Mouse (Mus musculus): Measurements from ENCODE around the gene Orm2.

DNA sequence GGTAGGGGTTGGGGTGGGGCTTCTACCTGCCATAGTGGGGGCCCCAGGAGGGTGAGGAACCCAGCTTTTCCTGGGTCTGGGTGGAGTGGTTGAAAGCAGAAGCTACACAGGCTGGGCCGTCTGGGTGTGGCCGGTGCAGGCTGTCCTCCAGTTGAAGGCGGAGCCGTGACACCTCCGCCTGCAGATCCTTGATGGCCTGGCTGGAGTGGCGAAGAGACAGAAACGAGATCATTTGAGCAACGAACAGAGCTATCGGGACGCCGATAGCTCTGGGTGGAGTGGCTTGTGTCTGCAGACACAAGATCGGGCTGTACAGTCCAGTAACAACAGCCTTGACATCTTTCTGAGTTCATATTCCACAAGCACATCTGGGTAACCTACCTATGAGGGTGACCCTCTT lies 12.1 kb downstream of the Orm2 start:
- TF ChIP-seq CTCF (IDR thresholded peaks at IDR 0.05; ENCODE audit: extremely low read depth, insufficient read length, insufficient replicate concordance, low read depth, low read length) (no peak), POLR2A (IDR thresholded peaks at IDR 0.05; ENCODE audit: low read depth, low read length) (no peak)

Data from small intestine, adult 2 months (tissue).